Mouse (Mus musculus) erythroblast, embryonic 14.5 days (primary cell): ENCODE data around the gene Ms4a4b.

Experiments used
- GATA1 ChIP-seq: IDR thresholded peaks from 2 replicates; pipeline ENCODE4 v1.6.1; 2012; ENCODE audit warnings: low read length, inconsistent platforms, mixed read lengths
- TAL1 ChIP-seq: IDR thresholded peaks from 3 replicates; pipeline ENCODE4 v1.6.1; 2012; ENCODE audit warnings: low read length, inconsistent platforms, mixed read lengths

DNA sequence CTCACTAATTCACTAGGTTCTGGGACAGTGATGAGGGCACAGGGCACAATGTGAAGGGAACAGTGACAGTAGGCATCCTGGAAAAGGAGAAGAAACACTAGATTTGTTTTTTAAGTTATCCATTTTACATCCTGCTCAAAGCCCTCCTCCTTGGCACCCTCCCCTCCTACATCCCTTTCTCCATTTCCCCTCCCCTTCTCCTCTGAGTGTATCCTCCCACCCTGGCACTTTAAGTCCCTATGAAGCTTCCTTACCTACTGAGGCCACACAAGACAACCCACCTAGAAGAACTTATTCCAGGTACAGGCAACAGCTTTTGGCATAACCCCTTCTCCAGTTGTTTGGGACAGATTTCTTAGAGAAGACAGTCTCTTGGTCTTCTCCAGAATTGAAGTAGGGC lies 72.9 kb downstream of the Ms4a4b start, which contains the start of gene Ms4a6b:
- TF ChIP-seq GATA1 (no peak), TAL1 (no peak)
